Mouse (Mus musculus): ENCODE measurements around the gene Syt7. TPM values are rescaled to one million over a fixed set of nuclear protein-coding genes. Genes with fewer than 3 reads are reported as not detected.
A peak's percentile ranks its signal among the peaks of the same experiment; 100 is the strongest.

Gene Syt7
- total and polyA plus RNA-seq, 3 experiments, result not detected

GRCm38 (mm10) chr19:10356845-10357503 is 31.9 kb upstream of the Syt7 start (continued):
- no peak for TF ChIP-seq ZC3H11A (IDR thresholded peaks at IDR 0.05; ENCODE audit: low read depth, low read length)
- peak; percentile 39 for TF ChIP-seq TCF12 (IDR thresholded peaks at IDR 0.05; ENCODE audit: low read depth, low read length)
- TF ChIP-seq BHLHE40 (IDR thresholded peaks at IDR 0.05; ENCODE audit: low read depth, low read length), result peak; percentile 35; the same call in 1 of the 2 replicates

- in situ Hi-C loops (cut with MboI; ENCODE audit: low pct_ligation_motif_present, low pct_unique_long_range_greater_than_20kb, low sequenced_read_pairs), result no loop called here
- dilution Hi-C loops (cut with MboI; ENCODE audit: extremely low pct_ligation_motif_present, extremely low pct_unique_long_range_greater_than_20kb, low sequenced_read_pairs), result no loop called here
- peaks cover 77% of the 10 kb centered on the region for H3K27me3 ChIP-seq (replicated peaks)
- H3K36me3 ChIP-seq (replicated peaks in 1 of 2; ENCODE audit: control insufficient read depth in 1 of 2, insufficient read depth in 1 of 2, low read length in 1 of 2), result no peaks in the 10 kb centered on the region
- no peak overlapping the region for H3K27ac ChIP-seq (ENCODE audit: insufficient read depth, low read depth)
- H3K4me1 ChIP-seq (ENCODE audit: control insufficient read depth in 1 of 2, insufficient read depth in 2 of 2), result peaks cover 14 to 25% of the 10 kb centered on the region in 2 experiments
- H3K9ac ChIP-seq (ENCODE audit: insufficient read depth, low read depth), result no peak overlapping the region
- no peak for TF ChIP-seq CTCF (conservative IDR thresholded peaks at IDR 0.05 in 1 of 2, IDR thresholded peaks at IDR 0.05 in 1 of 2; ENCODE audit: low read depth in 2 of 2, low read length in 2 of 2)
- no peak for TF ChIP-seq IRF4 (IDR thresholded peaks at IDR 0.05; ENCODE audit: low read depth, low read length)
- TF ChIP-seq JUND (conservative IDR thresholded peaks at IDR 0.05; ENCODE audit: low read depth, low read length), result no peak
- TF ChIP-seq USF2 (conservative IDR thresholded peaks at IDR 0.05; ENCODE audit: low read depth, low read length), result no peak
- TF ChIP-seq MEF2A (IDR thresholded peaks at IDR 0.05; ENCODE audit: borderline replicate concordance, low read depth, low read length), result no peak
- DNase-seq (ENCODE audit: extremely low read depth), result no peak
- no peaks in the 10 kb centered on the region for H3K79me2 ChIP-seq (replicated peaks; ENCODE audit: control insufficient read depth, extremely low read depth, insufficient read depth, poor library complexity, severe bottlenecking)
- H3K4me3 ChIP-seq (replicated peaks in 1 of 3; ENCODE audit: low read depth in 2 of 3, low read length in 2 of 3, poor library complexity in 1 of 3), result no peak overlapping the region
- no peak overlapping the region for H3K4me2 ChIP-seq (ENCODE audit: insufficient read depth, low read depth, poor library complexity, severe bottlenecking)
- H3K9me3 ChIP-seq (replicated peaks; ENCODE audit: low read length), result no peaks in the 10 kb centered on the region
Observed at GRCm38 (mm10) chr19:10359105-10359946, 29.6 kb upstream of the Syt7 start.

GRCm38 (mm10) chr19:10362473-10363129 is 26.3 kb upstream of the Syt7 start:
- Histone ChIP-seq H3K79me2 (replicated peaks; ENCODE audit: control insufficient read depth, extremely low read depth, insufficient read depth, poor library complexity, severe bottlenecking) (no peaks in the 10 kb centered on the region), H3K4me2 (ENCODE audit: insufficient read depth, low read depth, poor library complexity, severe bottlenecking) (no peak overlapping the region), H3K9ac (ENCODE audit: insufficient read depth, low read depth) (no peak overlapping the region), H3K9me3 (replicated peaks; ENCODE audit: low read length) (no peaks in the 10 kb centered on the region), H3K4me3 (replicated peaks in 1 of 3; ENCODE audit: low read depth in 2 of 3, low read length in 2 of 3, poor library complexity in 1 of 3) (no peak overlapping the region), H3K4me1 (ENCODE audit: control insufficient read depth in 1 of 2, insufficient read depth in 2 of 2) (peaks cover 3 to 7% of the 10 kb centered on the region in 2 experiments), H3K27ac (ENCODE audit: insufficient read depth, low read depth) (no peak overlapping the region), H3K36me3 (replicated peaks in 1 of 2; ENCODE audit: control insufficient read depth in 1 of 2, insufficient read depth in 1 of 2, low read length in 1 of 2) (no peaks in the 10 kb centered on the region), H3K27me3 (replicated peaks) (peaks cover 85% of the 10 kb centered on the region)
- dilution Hi-C loops (cut with MboI; ENCODE audit: extremely low pct_ligation_motif_present, extremely low pct_unique_long_range_greater_than_20kb, low sequenced_read_pairs), result no loop called here
- in situ Hi-C loops (cut with MboI; ENCODE audit: low pct_ligation_motif_present, low pct_unique_long_range_greater_than_20kb, low sequenced_read_pairs), result no loop called here
- DNase-seq (ENCODE audit: extremely low read depth), result no peak
- no peak for TF ChIP-seq HCFC1 (IDR thresholded peaks at IDR 0.05; ENCODE audit: low read depth, low read length)
- TF ChIP-seq UBTF (IDR thresholded peaks at IDR 0.05; ENCODE audit: low read depth, low read length), result no peak
- TF ChIP-seq SIN3A (IDR thresholded peaks at IDR 0.05; ENCODE audit: low read length), result no peak
- no peak for TF ChIP-seq GABPA (IDR thresholded peaks at IDR 0.05; ENCODE audit: insufficient replicate concordance, low read depth, low read length)
- no peak for TF ChIP-seq E2F4 (IDR thresholded peaks at IDR 0.05; ENCODE audit: insufficient replicate concordance, low read depth, low read length)
- no peak for TF ChIP-seq NELFE (IDR thresholded peaks at IDR 0.05; ENCODE audit: low read depth, low read length)
- no peak for TF ChIP-seq KAT2A (IDR thresholded peaks at IDR 0.05; ENCODE audit: insufficient replicate concordance, low read length)
- TF ChIP-seq JUND (conservative IDR thresholded peaks at IDR 0.05; ENCODE audit: low read depth, low read length), result no peak
- TF ChIP-seq CHD2 (IDR thresholded peaks at IDR 0.05; ENCODE audit: low read length), result no peak
- TF ChIP-seq BHLHE40 (IDR thresholded peaks at IDR 0.05; ENCODE audit: low read depth, low read length), result no peak
- no peak for TF ChIP-seq ELF1 (IDR thresholded peaks at IDR 0.05; ENCODE audit: low read depth, low read length)
- no peak for TF ChIP-seq POLR2A (IDR thresholded peaks at IDR 0.05; ENCODE audit: low read depth, low read length)
- TF ChIP-seq MEF2A (IDR thresholded peaks at IDR 0.05; ENCODE audit: borderline replicate concordance, low read depth, low read length), result no peak
- no peak for TF ChIP-seq ZKSCAN1 (IDR thresholded peaks at IDR 0.05; ENCODE audit: borderline replicate concordance, low read depth, low read length)
- no peak for TF ChIP-seq ZC3H11A (IDR thresholded peaks at IDR 0.05; ENCODE audit: low read depth, low read length)
- no peak for TF ChIP-seq RAD21 (IDR thresholded peaks at IDR 0.05; ENCODE audit: low read depth, low read length)
- no peak for TF ChIP-seq TCF12 (IDR thresholded peaks at IDR 0.05; ENCODE audit: low read depth, low read length)
- no peak for TF ChIP-seq RCOR1 (conservative IDR thresholded peaks at IDR 0.05; ENCODE audit: low read depth, low read length)
- no peak for TF ChIP-seq TBP (conservative IDR thresholded peaks at IDR 0.05; ENCODE audit: low read depth, low read length)
- no peak for TF ChIP-seq ZMIZ1 (IDR thresholded peaks at IDR 0.05; ENCODE audit: low read depth, low read length)

Data from CH12.LX (cell line).